Comparison of ENCODE assay signal across 7 mouse cellular contexts in genomic region chr2:140067516-140067915, GRCm38 (mm10). TPM values are rescaled to one million over a fixed set of nuclear protein-coding genes. Genes with fewer than 3 reads are reported as not detected.
DNase-seq lines count a peak whose midpoint lies in the region; ATAC-seq and TF ChIP-seq lines count a peak whose summit lies in the region.

No protein-coding gene starts in this region.

- no peak overlapping the region for H3K27ac ChIP-seq in lung, postnatal 0 days (ENCODE audit: low read length)
- peak overlapping the region; percentile 92 for H3K27ac ChIP-seq in hindbrain, embryonic 14.5 days
- no peak overlapping the region for H3K27ac ChIP-seq in limb, embryonic 10.5 days
- no peak overlapping the region for H3K27ac ChIP-seq in stomach, embryonic 16.5 days (ENCODE audit: low read length)

- H3K9me3 ChIP-seq in lung, postnatal 0 days (ENCODE audit: low read length): no peaks in the 10 kb centered on the region
- H3K9me3 ChIP-seq in hindbrain, embryonic 14.5 days (ENCODE audit: control insufficient read depth, low read length): no peaks in the 10 kb centered on the region
- H3K9me3 ChIP-seq in limb, embryonic 10.5 days (replicated peaks): no peaks in the 10 kb centered on the region
- no peaks in the 10 kb centered on the region for H3K9me3 ChIP-seq in stomach, embryonic 16.5 days (replicated peaks; ENCODE audit: control insufficient read depth, low read length)

- TF ChIP-seq EP300 in lung, postnatal 0 days (IDR thresholded peaks at IDR 0.05): no peak

- WGBS in lung, postnatal 0 days: 55% methylated on average over 4 of the region's 4 CpGs
- 57% methylated on average over 4 of the region's 4 CpGs for WGBS in hindbrain, embryonic 14.5 days
- 66% methylated on average over 4 of the region's 4 CpGs for WGBS in limb, embryonic 10.5 days
- WGBS in stomach, embryonic 16.5 days: 52% methylated on average over 4 of the region's 4 CpGs

- no peak for ATAC-seq in lung, postnatal 0 days
- ATAC-seq in hindbrain, embryonic 14.5 days (ENCODE audit: low FRiP score): no peak
- ATAC-seq in stomach, embryonic 16.5 days (ENCODE audit: insufficient read depth, low FRiP score): no peak

- peaks cover 7% of the 10 kb centered on the region; the same call in 1 of the 2 replicates for H3K4me1 ChIP-seq in lung, postnatal 0 days (ENCODE audit: insufficient read depth, low read depth, low read length)
- H3K4me1 ChIP-seq in hindbrain, embryonic 14.5 days (replicated peaks; ENCODE audit: control insufficient read depth, insufficient read depth, low read length): peaks cover 9% of the 10 kb centered on the region; the same call in 1 of the 2 replicates
- peaks cover 7% of the 10 kb centered on the region for H3K4me1 ChIP-seq in limb, embryonic 10.5 days
- peaks cover 5% of the 10 kb centered on the region; the same call in 1 of the 2 replicates for H3K4me1 ChIP-seq in stomach, embryonic 16.5 days (ENCODE audit: control insufficient read depth, insufficient read depth, low read length)

- peak overlapping the region; percentile 77; the same call in 1 of the 2 replicates for H3K4me3 ChIP-seq in lung, postnatal 0 days (ENCODE audit: low read depth, low read length)
- peak overlapping the region; percentile 91 for H3K4me3 ChIP-seq in hindbrain, embryonic 14.5 days (replicated peaks; ENCODE audit: low read length)
- H3K4me3 ChIP-seq in limb, embryonic 10.5 days: peak overlapping the region; percentile 90
- no peak overlapping the region for H3K4me3 ChIP-seq in stomach, embryonic 16.5 days (replicated peaks; ENCODE audit: low read length)

- H3K4me2 ChIP-seq in lung, postnatal 0 days (replicated peaks; ENCODE audit: low read depth, low read length): 0 out of 2 replicates have a peak overlapping the region, but pooled peaks have one; percentile 88
- peak overlapping the region; percentile 92 for H3K4me2 ChIP-seq in hindbrain, embryonic 14.5 days (replicated peaks)
- H3K4me2 ChIP-seq in stomach, embryonic 16.5 days (ENCODE audit: low read depth, low read length): peak overlapping the region; percentile 95

- TF ChIP-seq CTCF in lung, postnatal 0 days (IDR thresholded peaks at IDR 0.05): no peak

- no peaks in the 10 kb centered on the region for H3K36me3 ChIP-seq in lung, postnatal 0 days (ENCODE audit: insufficient read depth, low read length)
- H3K36me3 ChIP-seq in hindbrain, embryonic 14.5 days (replicated peaks; ENCODE audit: control insufficient read depth, insufficient read depth): no peaks in the 10 kb centered on the region
- H3K36me3 ChIP-seq in limb, embryonic 10.5 days: no peaks in the 10 kb centered on the region
- H3K36me3 ChIP-seq in stomach, embryonic 16.5 days (ENCODE audit: control insufficient read depth, insufficient read depth, low read length): no peaks in the 10 kb centered on the region

- no peak for DNase-seq in lung, postnatal 0 days (ENCODE audit: low spot score)
- no peak for DNase-seq in lung, postnatal 14 days
- DNase-seq in hindbrain, embryonic 14.5 days (ENCODE audit: low spot score): no peak
- no peak for DNase-seq in limb, embryonic 10.5 days (ENCODE audit: low spot score)
- DNase-seq in right cerebral cortex, adult 18-20 months: no peak
- DNase-seq in MN1 (ENCODE audit: low spot score): no peak

- H3K27me3 ChIP-seq in lung, postnatal 0 days (replicated peaks; ENCODE audit: insufficient read depth, low read length): no peaks in the 10 kb centered on the region
- H3K27me3 ChIP-seq in hindbrain, embryonic 14.5 days (ENCODE audit: control insufficient read depth, insufficient read depth, low read length): no peaks in the 10 kb centered on the region; the same call in 1 of the 2 replicates
- H3K27me3 ChIP-seq in limb, embryonic 10.5 days (ENCODE audit: low read depth, poor library complexity, severe bottlenecking): no peaks in the 10 kb centered on the region
- H3K27me3 ChIP-seq in stomach, embryonic 16.5 days (ENCODE audit: control insufficient read depth, insufficient read depth, low read length): no peaks in the 10 kb centered on the region

- H3K9ac ChIP-seq in lung, postnatal 0 days (replicated peaks; ENCODE audit: low read depth): no peak overlapping the region
- H3K9ac ChIP-seq in hindbrain, embryonic 14.5 days: peak overlapping the region; percentile 80
- H3K9ac ChIP-seq in stomach, embryonic 16.5 days (ENCODE audit: low read length): no peak overlapping the region

RNA-seq across cellular contexts. Expression of gene Tasp1, which starts 0.9 kb away (rescaled TPM):
- 13.1 and 13.3 TPM in 2 replicates for polyA plus RNA-seq in lung, postnatal 0 days (2015; fragmentation: Nextera tagmentation; extraction: Ambion mirVana)
- polyA plus RNA-seq in hindbrain, embryonic 14.5 days (2014; fragmentation: Nextera tagmentation; extraction: Ambion mirVana): 20.5 and 21.2 TPM in 2 replicates
- polyA plus RNA-seq in limb, embryonic 10.5 days (2016; fragmentation: Nextera tagmentation; extraction: Ambion mirVana): 20.4 and 22.1 TPM in 2 replicates
- 20.6 and 23.9 TPM in 2 replicates for polyA plus RNA-seq in stomach, embryonic 16.5 days (2015; fragmentation: Nextera tagmentation; extraction: Ambion mirVana)
